Mouse (Mus musculus) c-Kit-positive CD71-negative TER-119-negative erythroid progenitor cells, embryonic 14.5 days (primary cell): ENCODE measurements at regions not wholly inside any gene's neighbourhood (a gene's known extent, or its start where the extent isn't known, plus 50 kb on each side); places are given as distances from the start of the nearest gene placed in this dataset.
A peak's percentile ranks its signal among the peaks of the same experiment; 100 is the strongest.

Source experiments
- DNase-seq: peaks from one replicate; pipeline ENCODE4 v3.0.0-alpha.2; 2013; ENCODE audit warnings: low read depth

GRCm38 (mm10) chr11:31721908-31722307 is 50.2 kb upstream of the Bod1 start:
- DNase-seq = no peak

- DNase-seq = no peak
Observed at GRCm38 (mm10) chr11:31724506-31724905, 52.8 kb upstream of the Bod1 start.

GRCm38 (mm10) chr11:31725936-31726647 is 54.4 kb upstream of the Bod1 start:
- DNase-seq = no peak

- no peak for DNase-seq
Observed at GRCm38 (mm10) chr11:31727289-31727688, 55.6 kb upstream of the Bod1 start.

- DNase-seq = no peak
Observed at GRCm38 (mm10) chr11:31729728-31730127, 58.0 kb upstream of the Bod1 start.

GRCm38 (mm10) chr11:31730181-31730580 is 58.5 kb upstream of the Bod1 start:
- DNase-seq = no peak

- DNase-seq = no peak
Observed at GRCm38 (mm10) chr11:31730680-31731079, 59.0 kb upstream of the Bod1 start.

GRCm38 (mm10) chr11:31731459-31731858 is 59.8 kb upstream of the Bod1 start:
- no peak for DNase-seq

- DNase-seq = no peak
Observed at GRCm38 (mm10) chr11:31732342-31732741, 60.7 kb upstream of the Bod1 start.

GRCm38 (mm10) chr11:31732958-31733357 is 61.3 kb upstream of the Bod1 start:
- no peak for DNase-seq

GRCm38 (mm10) chr11:31734091-31734490 is 62.4 kb upstream of the Bod1 start:
- no peak for DNase-seq

GRCm38 (mm10) chr11:31735257-31735656 is 63.6 kb upstream of the Bod1 start:
- DNase-seq = no peak

- peak; percentile 10 for DNase-seq
Observed at GRCm38 (mm10) chr11:31736086-31736485, 64.4 kb upstream of the Bod1 start.

- DNase-seq = no peak
Observed at GRCm38 (mm10) chr11:31736556-31737089, 64.9 kb upstream of the Bod1 start.

GRCm38 (mm10) chr11:31738148-31739021 is 66.7 kb upstream of the Bod1 start:
- no peak for DNase-seq

GRCm38 (mm10) chr11:31740409-31740808 is 68.7 kb upstream of the Bod1 start:
- no peak for DNase-seq

- DNase-seq = no peak
Observed at GRCm38 (mm10) chr11:31742160-31742559, 70.5 kb upstream of the Bod1 start.

- DNase-seq = no peak
Observed at GRCm38 (mm10) chr11:31744076-31744785, 72.5 kb upstream of the Bod1 start.

GRCm38 (mm10) chr11:31745028-31745865 is 73.6 kb upstream of the Bod1 start:
- no peak for DNase-seq

GRCm38 (mm10) chr11:31745866-31746248 is 74.2 kb upstream of the Bod1 start:
- DNase-seq = no peak

- no peak for DNase-seq
Observed at GRCm38 (mm10) chr11:31746488-31746887, 74.8 kb upstream of the Bod1 start.
